Mouse (Mus musculus): Measurements from ENCODE around the gene Rprml.

DNA sequence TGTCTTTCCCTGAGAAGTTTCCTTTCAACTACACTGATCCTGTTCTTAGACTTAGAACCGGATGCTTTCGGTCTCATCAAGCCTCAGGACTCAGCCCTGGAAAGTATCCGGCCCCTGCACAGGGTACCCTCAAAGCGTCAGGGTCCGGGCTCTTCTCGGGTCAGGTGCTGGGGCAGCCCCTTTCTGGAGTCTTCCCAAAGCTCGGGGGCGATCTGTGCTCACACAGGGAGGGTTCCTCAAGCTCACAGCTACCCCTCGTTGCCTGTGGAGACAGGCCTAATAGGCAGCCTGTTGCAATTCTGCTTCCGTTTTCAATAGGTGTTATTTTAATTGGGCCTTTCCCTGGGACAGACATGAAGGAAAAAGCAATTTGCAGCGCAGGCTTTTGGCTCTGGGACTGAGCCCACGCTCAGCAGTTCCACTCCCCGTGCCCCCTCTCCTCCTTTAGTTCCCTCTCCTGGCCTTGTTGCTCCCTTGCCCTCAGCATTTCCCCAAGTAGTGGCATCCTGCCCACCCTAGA, 17.6 kb downstream of the Rprml start:
- TF ChIP-seq CTCF (IDR thresholded peaks at IDR 0.05; ENCODE audit: insufficient read depth, low read depth, low read length) (no peak), POLR2A (IDR thresholded peaks at IDR 0.05; ENCODE audit: insufficient read depth, low read depth, low read length) (no peak)

All from olfactory bulb, adult 2 months (tissue).